Mouse (Mus musculus) limb, embryonic 10.5 days (tissue): Measurements from ENCODE around the gene Hsd17b11. TPM values are rescaled to one million over a fixed set of nuclear protein-coding genes. Genes with fewer than 3 reads are reported as not detected.
A peak's percentile ranks its signal among the peaks of the same experiment; 100 is the strongest.
"Not testable (repeated sequence)": the region's sequence is repeated elsewhere in the genome, so short reads cannot be mapped to it uniquely, and the experiment has no call there.

Source experiments
- DNase-seq: peaks from one replicate; pipeline ENCODE4 v3.0.0-alpha.2; 2017; ENCODE audit warnings: low spot score
- H3K27ac ChIP-seq: fragments of 300-500 bp; sonication (generic); 2 replicates; pipeline ENCODE4 v1.5.1; 2016; ENCODE audit warnings: mild to moderate bottlenecking
- H3K27me3 ChIP-seq: fragments of 300-500 bp; sonication (generic); 2 replicates; pipeline ENCODE4 v1.6.1; 2016; ENCODE audit warnings: low read depth, mild to moderate bottlenecking; ENCODE audit not compliant: poor library complexity, severe bottlenecking
- H3K36me3 ChIP-seq: fragments of 300-500 bp; sonication (generic); 2 replicates; pipeline ENCODE4 v1.6.1; 2016; ENCODE audit warnings: mild to moderate bottlenecking, moderate library complexity
- H3K4me1 ChIP-seq: fragments of 300-500 bp; sonication (generic); 2 replicates; pipeline ENCODE4 v1.6.1; 2016
- H3K4me3 ChIP-seq: fragments of 300-500 bp; sonication (generic); 2 replicates; pipeline ENCODE4 v1.5.1; 2016; ENCODE audit warnings: mild to moderate bottlenecking, moderate library complexity
- H3K9me3 ChIP-seq: fragments of 300-500 bp; sonication (generic); replicated peaks from 2 replicates; pipeline ENCODE4 v1.6.1; 2016; ENCODE audit warnings: mild to moderate bottlenecking
- WGBS: fragments of 180-500 bp; shearing (Covaris S2); methylation state at CpG from one replicate; pipeline ENCODE4 v1.1.7; 2016; 5-methylcytosine and 5-hydroxymethylcytosine counted together
- polyA plus RNA-seq: library from polyadenylated mRNA; unstranded; fragments of >200 nt; fragmentation: Nextera tagmentation; extraction: Ambion mirVana; gene quantifications from 2 replicates; pipeline ENCODE4 v1.2.1, GENCODE M21; 2016

The Hsd17b11 gene
- polyA plus RNA-seq, 1 experiment from 2014 or later = 2.4 TPM

- H3K4me1 ChIP-seq = peaks cover 22% of the 10 kb centered on the region
- WGBS = 59% methylated on average over 11 of the region's 11 CpGs
- no peak for DNase-seq
- no peaks in the 10 kb centered on the region for H3K36me3 ChIP-seq
- H3K27me3 ChIP-seq = peaks cover 14% of the 10 kb centered on the region
- H3K4me3 ChIP-seq = no peak overlapping the region
- H3K9me3 ChIP-seq = no peaks in the 10 kb centered on the region
- no peak overlapping the region for H3K27ac ChIP-seq
These were observed 3.0 kb upstream of the Hsd17b11 start for GRCm38 (mm10) chr5:104024762-104025161.

- peaks cover 14% of the 10 kb centered on the region for H3K27me3 ChIP-seq
- DNase-seq = not testable (repeated sequence)
These were observed 2.5 kb upstream of the Hsd17b11 start for GRCm38 (mm10) chr5:104024193-104024592.

GRCm38 (mm10) chr5:104023289-104024020, 1.7 kb upstream of the Hsd17b11 start:
- Histone ChIP-seq H3K27ac (no peak overlapping the region), H3K36me3 (no peaks in the 10 kb centered on the region), H3K27me3 (peaks cover 14% of the 10 kb centered on the region), H3K9me3 (no peaks in the 10 kb centered on the region), H3K4me3 (no peak overlapping the region), H3K4me1 (peaks cover 27% of the 10 kb centered on the region)
- no peak for DNase-seq
- WGBS = 79% methylated on average over 8 of the region's 8 CpGs

More at GRCm38 (mm10) chr5:104024193-104024592, 2.5 kb upstream of the Hsd17b11 start:
- WGBS = 86% methylated on average over 5 of the region's 5 CpGs
- H3K27ac ChIP-seq, H3K4me3 ChIP-seq, H3K36me3 ChIP-seq, H3K9me3 ChIP-seq: not testable (repeated sequence)
- peaks cover 26% of the 10 kb centered on the region for H3K4me1 ChIP-seq

- 34% methylated on average over 5 of the region's 5 CpGs for WGBS
- Histone ChIP-seq H3K4me3 (peak overlapping the region; percentile 62), H3K27ac (peak overlapping the region; percentile 89), H3K9me3 (no peaks in the 10 kb centered on the region), H3K27me3 (peaks cover 14% of the 10 kb centered on the region), H3K36me3 (peaks cover 8% of the 10 kb centered on the region), H3K4me1 (peaks cover 27% of the 10 kb centered on the region)
- DNase-seq = no peak
These were observed 839 bp upstream of the Hsd17b11 start for GRCm38 (mm10) chr5:104022558-104022957.

GRCm38 (mm10) chr5:104011419-104011818, 10.3 kb downstream of the Hsd17b11 start:
- H3K4me3 ChIP-seq = no peak overlapping the region
- H3K4me1 ChIP-seq = no peaks in the 10 kb centered on the region
- no peak overlapping the region for H3K27ac ChIP-seq
- DNase-seq = no peak
- no peaks in the 10 kb centered on the region for H3K9me3 ChIP-seq
- H3K27me3 ChIP-seq = no peaks in the 10 kb centered on the region
- peaks cover 3% of the 10 kb centered on the region for H3K36me3 ChIP-seq

- no peak overlapping the region for H3K4me3 ChIP-seq
- no peak overlapping the region for H3K27ac ChIP-seq
- DNase-seq = no peak
- no peaks in the 10 kb centered on the region for H3K4me1 ChIP-seq
- no peaks in the 10 kb centered on the region for H3K9me3 ChIP-seq
- peaks cover 6% of the 10 kb centered on the region for H3K36me3 ChIP-seq
- 97% methylated on average over 7 of the region's 7 CpGs for WGBS
- no peaks in the 10 kb centered on the region for H3K27me3 ChIP-seq
These were observed 11.5 kb downstream of the Hsd17b11 start for GRCm38 (mm10) chr5:104010261-104010660.

- no peak for DNase-seq
- 95% methylated on average over 3 of the region's 3 CpGs for WGBS
- Histone ChIP-seq H3K36me3 (peaks cover 6% of the 10 kb centered on the region), H3K27me3 (no peaks in the 10 kb centered on the region), H3K27ac (no peak overlapping the region), H3K4me3 (no peak overlapping the region), H3K4me1 (no peaks in the 10 kb centered on the region), H3K9me3 (no peaks in the 10 kb centered on the region)
These were observed 12.3 kb downstream of the Hsd17b11 start for GRCm38 (mm10) chr5:104009421-104009820.

- Histone ChIP-seq H3K27me3 (no peaks in the 10 kb centered on the region), H3K36me3 (peaks cover 6% of the 10 kb centered on the region), H3K27ac (no peak overlapping the region), H3K4me1 (peaks cover 5% of the 10 kb centered on the region), H3K4me3 (no peak overlapping the region), H3K9me3 (no peaks in the 10 kb centered on the region)
- DNase-seq = no peak
- WGBS = 82% methylated on average over 5 of the region's 5 CpGs
These were observed 13.9 kb downstream of the Hsd17b11 start for GRCm38 (mm10) chr5:104007801-104008200.

- no peak overlapping the region for H3K27ac ChIP-seq
- 79% methylated on average over 3 of the region's 3 CpGs for WGBS
- no peaks in the 10 kb centered on the region for H3K27me3 ChIP-seq
- H3K36me3 ChIP-seq = peaks cover 6% of the 10 kb centered on the region
- no peak for DNase-seq
- peaks cover 10% of the 10 kb centered on the region for H3K4me1 ChIP-seq
- no peak overlapping the region for H3K4me3 ChIP-seq
- no peaks in the 10 kb centered on the region for H3K9me3 ChIP-seq
These were observed 14.9 kb downstream of the Hsd17b11 start for GRCm38 (mm10) chr5:104006811-104007210.

- Histone ChIP-seq H3K27me3 (no peaks in the 10 kb centered on the region), H3K27ac (no peak overlapping the region), H3K4me3 (no peak overlapping the region), H3K4me1 (peaks cover 10% of the 10 kb centered on the region), H3K9me3 (no peaks in the 10 kb centered on the region), H3K36me3 (peaks cover 6% of the 10 kb centered on the region; the same call in 1 of the 2 replicates)
- 86% methylated on average over 2 of the region's 2 CpGs for WGBS
- DNase-seq = no peak
These were observed 17.8 kb downstream of the Hsd17b11 start for GRCm38 (mm10) chr5:104003955-104004354.

GRCm38 (mm10) chr5:104003256-104003931, 18.3 kb downstream of the Hsd17b11 start:
- no peak for DNase-seq
- Histone ChIP-seq H3K27me3 (no peaks in the 10 kb centered on the region), H3K27ac (peak overlapping the region; percentile 53; the same call in 1 of the 2 replicates), H3K36me3 (peaks cover 6% of the 10 kb centered on the region; the same call in 1 of the 2 replicates), H3K4me1 (peaks cover 10% of the 10 kb centered on the region), H3K9me3 (no peaks in the 10 kb centered on the region), H3K4me3 (no peak overlapping the region)
- 52% methylated on average over 15 of the region's 15 CpGs for WGBS

GRCm38 (mm10) chr5:104002549-104003255, 19.0 kb downstream of the Hsd17b11 start:
- peaks cover 6% of the 10 kb centered on the region; the same call in 1 of the 2 replicates for H3K36me3 ChIP-seq
- no peaks in the 10 kb centered on the region for H3K9me3 ChIP-seq
- H3K27ac ChIP-seq = peak overlapping the region; percentile 53; the same call in 1 of the 2 replicates
- no peaks in the 10 kb centered on the region for H3K27me3 ChIP-seq
- no peak for DNase-seq
- no peak overlapping the region for H3K4me3 ChIP-seq
- 21% methylated on average over 18 of the region's 18 CpGs for WGBS
- H3K4me1 ChIP-seq = peaks cover 10% of the 10 kb centered on the region

- Histone ChIP-seq H3K36me3 (no peaks in the 10 kb centered on the region), H3K9me3 (no peaks in the 10 kb centered on the region), H3K4me3 (no peak overlapping the region), H3K27me3 (no peaks in the 10 kb centered on the region), H3K4me1 (peaks cover 10% of the 10 kb centered on the region), H3K27ac (no peak overlapping the region)
- whole genome bisulfite sequencing = 8% methylated on average over 5 of the region's 5 CpGs
- peak; percentile 89 for DNase-seq
These were observed 22.0 kb downstream of the Hsd17b11 start for GRCm38 (mm10) chr5:103999738-104000137.
